In the genomic region with DNA sequence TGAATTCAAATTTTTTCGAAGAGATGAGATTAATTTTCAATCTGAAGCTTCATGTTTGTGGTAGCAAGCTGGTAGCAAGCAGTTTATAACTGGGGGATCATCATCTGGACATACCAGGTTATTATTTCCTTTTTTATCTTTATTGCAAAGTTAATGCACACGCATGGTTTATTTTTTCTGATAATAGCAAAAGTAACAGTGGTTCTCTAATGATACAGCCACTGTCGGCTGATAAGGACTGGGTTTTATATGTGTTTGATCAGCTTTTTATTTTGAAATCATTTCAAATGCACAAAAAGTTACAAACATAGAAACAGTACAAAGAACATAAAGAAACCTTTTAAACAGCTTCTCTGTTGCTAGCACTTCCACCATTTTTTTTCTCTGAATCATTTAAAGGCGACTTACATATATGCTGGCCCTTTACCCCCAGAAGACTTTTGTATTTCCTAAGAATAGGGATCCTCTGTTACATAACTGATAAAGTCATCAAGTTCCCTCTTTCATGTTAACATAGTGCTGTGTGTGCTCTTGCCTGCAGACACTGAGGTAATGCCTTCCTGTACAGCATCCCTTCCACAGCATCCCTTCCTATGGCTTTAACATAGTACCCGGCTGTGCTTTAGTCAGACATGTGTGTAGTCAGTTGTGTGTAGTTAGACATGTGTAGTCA, we compare ENCODE assay signal across 17 mouse cellular contexts.
"Had no signal": no experiment of that assay in that cellular context is flagged by ENCODE, and none has a peak within 500 bp of the region (broad histone marks: within the 10 kb centered on the region; RNA-seq: fewer than 3 reads in every experiment).

No protein-coding gene starts in this region.

- H3K4me3 ChIP-seq: limb, embryonic 12.5 days; limb, embryonic 15.5 days; stomach, embryonic 15.5 days had no signal

- H3K27me3 ChIP-seq: limb, embryonic 12.5 days; limb, embryonic 15.5 days; stomach, embryonic 15.5 days had no signal

- ATAC-seq: liver, postnatal 0 days; lung, postnatal 0 days had no signal

- H3K27ac ChIP-seq: limb, embryonic 12.5 days; limb, embryonic 15.5 days; liver, embryonic 14.5 days; macrophage; stomach, embryonic 15.5 days had no signal

- H3K9me3 ChIP-seq: limb, embryonic 12.5 days; limb, embryonic 15.5 days; stomach, embryonic 15.5 days had no signal

- H3K9ac ChIP-seq: limb, embryonic 12.5 days; limb, embryonic 15.5 days; liver, embryonic 14.5 days; liver, postnatal 0 days; lung, embryonic 14.5 days; stomach, embryonic 15.5 days had no signal

- H3K4me1 ChIP-seq: limb, embryonic 12.5 days; limb, embryonic 15.5 days; stomach, embryonic 15.5 days had no signal

- DNase-seq: kidney, adult 18-20 months; kidney, adult 9 months; kidney, postnatal 14 days; left cerebral cortex, postnatal 4 days; liver, postnatal 0 days; lung, embryonic 14.5 days; midbrain, embryonic 14.5 days; right cerebral cortex, adult 18-20 months; right cerebral cortex, postnatal 14 days; spleen, adult 18-20 months; thymus, postnatal 25 days had no signal
